Mouse (Mus musculus): ENCODE measurements at regions not wholly inside any gene's neighbourhood (a gene's known extent, or its start where the extent isn't known, plus 50 kb on each side); places are given as distances from the start of the nearest gene placed in this dataset.
"Not testable (repeated sequence)": the region's sequence is repeated elsewhere in the genome, so short reads cannot be mapped to it uniquely, and the experiment has no call there.

DNA sequence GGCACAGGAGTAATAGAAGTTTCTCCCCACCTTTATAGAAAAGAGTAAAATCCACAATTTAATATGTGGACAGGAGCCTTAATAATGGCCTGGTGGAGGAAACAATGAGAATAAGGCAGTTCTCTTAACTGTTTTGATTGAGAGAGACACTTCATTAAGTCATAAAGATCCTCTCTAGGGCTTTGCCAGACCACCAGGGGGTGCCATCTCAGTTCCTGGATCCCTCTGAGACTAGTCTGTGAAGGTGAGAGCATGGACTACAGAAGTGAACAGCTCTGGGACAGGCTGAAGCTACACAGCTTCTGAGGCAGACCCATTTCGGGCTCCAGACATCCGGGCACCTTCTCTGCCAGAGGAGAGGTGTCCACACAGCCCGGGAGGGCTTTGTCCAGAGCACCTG, 373.8 kb downstream of the Ice1 start:
- intact Hi-C loops (cut with DNase I), result no loop called here
- no peak for DNase-seq (ENCODE audit: low spot score)

GRCm38 (mm10) chr13:70276884-70277378, 360.5 kb downstream of the Ice1 start:
- DNase-seq (ENCODE audit: low spot score); intact Hi-C loops (cut with DNase I): not testable (repeated sequence)

GRCm38 (mm10) chr13:70277667-70278591, 359.5 kb downstream of the Ice1 start:
- intact Hi-C loops (cut with DNase I), result no loop called here
- no peak for DNase-seq (ENCODE audit: low spot score)

- no peak for DNase-seq (ENCODE audit: low spot score)
- intact Hi-C loops (cut with DNase I), result no loop called here
Measured at GRCm38 (mm10) chr13:70281051-70281847, 356.2 kb downstream of the Ice1 start.

DNA sequence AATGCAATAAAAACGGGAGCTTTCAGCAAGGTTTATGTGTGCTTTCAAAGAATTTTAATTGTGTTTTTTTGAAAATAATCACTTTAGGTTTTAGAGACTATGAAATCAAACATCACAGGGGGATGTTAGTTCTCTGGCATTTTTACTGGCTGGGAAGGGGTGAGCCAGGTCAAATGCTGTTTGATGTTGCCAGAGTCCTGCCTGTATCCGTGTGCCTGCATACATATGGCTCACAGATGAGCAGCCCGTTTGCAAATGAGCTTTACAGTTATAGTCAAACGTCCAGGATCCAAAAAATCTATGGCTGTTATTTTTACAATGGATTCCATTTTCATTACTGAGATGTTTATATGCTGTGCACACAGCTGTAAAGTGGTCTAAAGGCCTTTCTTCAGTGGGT, 354.7 kb downstream of the Ice1 start:
- intact Hi-C loops (cut with DNase I), result no loop called here

GRCm38 (mm10) chr13:70283231-70283630, 354.2 kb downstream of the Ice1 start:
- intact Hi-C loops (cut with DNase I), result no loop called here
- DNase-seq (ENCODE audit: low spot score), result no peak

More for the DNA sequence above, 354.7 kb downstream of the Ice1 start:
- DNase-seq (ENCODE audit: low spot score), result no peak

DNA sequence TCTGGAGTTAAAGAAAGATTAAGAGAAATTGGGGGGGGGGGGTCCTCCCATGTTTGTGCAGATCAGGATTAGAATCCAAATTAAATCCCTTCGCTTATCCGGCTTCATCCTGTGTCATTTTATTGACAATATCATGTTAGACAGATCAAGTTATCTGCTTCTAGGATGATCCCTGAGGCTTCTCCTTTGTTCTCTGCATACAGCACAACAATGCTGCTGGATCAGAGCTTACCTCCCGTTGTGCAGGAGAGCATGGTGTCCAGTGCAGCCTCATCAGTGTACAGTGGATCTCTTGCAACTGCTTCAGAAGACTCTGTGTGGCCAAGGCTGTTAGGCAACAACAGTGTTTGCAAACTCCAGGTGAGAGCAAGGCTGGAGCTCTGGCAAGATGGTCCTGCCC, 344.7 kb downstream of the Ice1 start:
- no peak for DNase-seq (ENCODE audit: low spot score)
- intact Hi-C loops (cut with DNase I), result no loop called here

DNA sequence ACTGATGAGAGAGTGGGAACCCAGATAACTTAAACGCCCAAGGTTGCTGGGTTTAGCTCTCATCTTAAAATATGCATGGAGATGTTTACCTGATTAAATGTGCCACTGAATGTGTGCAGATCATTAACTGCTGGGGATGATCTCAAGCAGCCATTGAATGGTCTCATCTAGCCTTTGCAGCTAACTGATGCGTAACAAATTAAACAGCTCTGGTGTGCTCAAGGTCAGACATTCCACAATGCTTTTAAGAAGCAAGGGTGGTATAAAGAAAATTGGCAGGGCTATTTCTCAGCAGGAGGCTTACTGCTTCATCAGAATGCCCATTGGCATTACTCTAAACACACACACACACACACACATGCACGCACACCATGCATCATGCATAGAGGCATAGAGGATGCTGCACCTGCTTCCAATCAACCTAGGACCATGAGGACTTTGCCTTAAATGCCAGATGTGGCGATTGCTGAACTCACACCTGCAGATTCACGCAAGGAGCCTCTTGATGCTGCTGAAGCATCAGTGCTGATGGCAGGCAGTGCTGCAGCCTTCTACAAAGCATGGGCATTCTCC, 333.4 kb downstream of the Ice1 start:
- no peak for DNase-seq (ENCODE audit: low spot score)
- intact Hi-C loops (cut with DNase I), result no loop called here

DNA sequence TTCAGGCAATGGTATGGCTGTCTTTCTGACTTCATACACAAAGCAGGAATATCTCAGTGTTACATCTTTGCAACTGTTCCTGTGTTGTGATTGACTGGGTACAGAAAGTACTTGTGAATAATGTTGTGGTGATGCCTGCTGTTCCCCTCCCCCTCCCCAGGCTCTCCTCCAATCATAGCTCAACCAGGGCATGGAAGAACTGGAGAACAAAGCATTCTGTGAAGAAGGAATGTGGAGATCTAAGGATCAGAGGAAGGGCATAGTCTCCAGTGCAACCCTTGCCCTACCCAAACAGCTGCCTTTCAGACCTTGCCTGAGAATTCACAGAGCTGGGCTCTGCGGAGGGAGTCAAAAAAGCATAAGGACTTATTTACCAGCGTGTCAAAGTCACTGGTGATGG, 326.9 kb downstream of the Ice1 start:
- intact Hi-C loops (cut with DNase I), result no loop called here
- no peak for DNase-seq (ENCODE audit: low spot score)

GRCm38 (mm10) chr13:70311226-70312055, 326.0 kb downstream of the Ice1 start:
- intact Hi-C loops (cut with DNase I), result no loop called here
- no peak for DNase-seq (ENCODE audit: low spot score)

GRCm38 (mm10) chr13:70313205-70313604, 324.2 kb downstream of the Ice1 start:
- intact Hi-C loops (cut with DNase I), result no loop called here
- DNase-seq (ENCODE audit: low spot score), result no peak

- intact Hi-C loops (cut with DNase I), result no loop called here
- no peak for DNase-seq (ENCODE audit: low spot score)
Measured at GRCm38 (mm10) chr13:70323537-70323936, 313.9 kb downstream of the Ice1 start.

GRCm38 (mm10) chr13:70336069-70336468, 301.4 kb downstream of the Ice1 start:
- intact Hi-C loops (cut with DNase I), result no loop called here
- DNase-seq (ENCODE audit: low spot score), result no peak

- DNase-seq (ENCODE audit: low spot score), result no peak
- intact Hi-C loops (cut with DNase I), result no loop called here
Measured at GRCm38 (mm10) chr13:70340437-70340836, 297.0 kb downstream of the Ice1 start.

DNA sequence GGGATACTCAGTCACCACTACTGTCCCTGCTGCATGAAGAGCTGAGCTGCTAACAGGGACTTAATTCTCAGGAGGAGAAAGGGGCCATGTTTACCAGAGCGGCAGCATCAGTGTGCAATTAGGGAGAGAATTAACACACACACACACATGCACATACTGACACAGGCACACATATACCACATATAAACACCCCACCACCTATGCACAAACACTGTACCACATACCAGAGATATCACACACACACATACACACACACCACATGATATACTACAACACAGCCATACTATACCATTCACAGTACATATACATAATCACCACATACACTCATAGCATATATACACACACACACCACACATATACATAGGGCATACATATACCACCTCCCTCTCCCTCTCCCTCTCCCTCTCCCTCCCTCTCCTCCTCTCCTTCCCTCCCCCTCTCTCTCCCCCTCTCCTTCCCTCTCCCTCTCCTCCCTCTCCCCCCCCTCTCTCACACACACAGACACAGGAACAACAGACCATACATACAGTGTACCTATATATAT, 294.2 kb downstream of the Ice1 start:
- DNase-seq (ENCODE audit: low spot score), result no peak
- intact Hi-C loops (cut with DNase I), result no loop called here

GRCm38 (mm10) chr13:70343911-70344310, 293.5 kb downstream of the Ice1 start:
- no peak for DNase-seq (ENCODE audit: low spot score)
- intact Hi-C loops (cut with DNase I), result no loop called here

DNA sequence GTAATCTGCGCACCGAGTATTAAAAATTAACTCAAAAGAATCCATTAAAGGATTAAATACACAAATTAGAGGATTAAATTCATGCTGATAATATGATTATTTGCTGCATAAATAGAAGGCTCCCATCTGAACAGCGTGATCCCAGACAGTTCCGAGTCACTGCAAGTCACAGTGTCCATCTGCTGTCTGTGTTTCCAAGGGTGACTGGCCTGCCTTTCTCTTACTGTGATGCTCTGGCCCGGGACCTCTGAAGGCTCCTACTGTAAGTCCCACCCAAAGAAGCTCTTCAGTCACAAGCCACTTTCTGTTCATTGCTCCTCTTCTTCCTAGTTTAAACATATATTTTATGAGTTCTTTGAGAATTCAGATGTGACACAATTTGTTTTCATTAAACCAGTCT, 293.1 kb downstream of the Ice1 start:
- intact Hi-C loops (cut with DNase I), result no loop called here
- DNase-seq (ENCODE audit: low spot score), result no peak

GRCm38 (mm10) chr13:70348456-70348855, 289.0 kb downstream of the Ice1 start:
- intact Hi-C loops (cut with DNase I), result no loop called here
- no peak for DNase-seq (ENCODE audit: low spot score)

- intact Hi-C loops (cut with DNase I), result no loop called here
- no peak for DNase-seq (ENCODE audit: low spot score)
Measured at GRCm38 (mm10) chr13:70348965-70349364, 288.5 kb downstream of the Ice1 start.
